Mouse (Mus musculus): ENCODE results near the gene Spag5. TPM values are rescaled to one million over a fixed set of nuclear protein-coding genes. Genes with fewer than 3 reads are reported as not detected.

The Spag5 gene
- total and polyA plus RNA-seq, 3 experiments: 0.27 to 0.94 (median 0.42) TPM

DNA sequence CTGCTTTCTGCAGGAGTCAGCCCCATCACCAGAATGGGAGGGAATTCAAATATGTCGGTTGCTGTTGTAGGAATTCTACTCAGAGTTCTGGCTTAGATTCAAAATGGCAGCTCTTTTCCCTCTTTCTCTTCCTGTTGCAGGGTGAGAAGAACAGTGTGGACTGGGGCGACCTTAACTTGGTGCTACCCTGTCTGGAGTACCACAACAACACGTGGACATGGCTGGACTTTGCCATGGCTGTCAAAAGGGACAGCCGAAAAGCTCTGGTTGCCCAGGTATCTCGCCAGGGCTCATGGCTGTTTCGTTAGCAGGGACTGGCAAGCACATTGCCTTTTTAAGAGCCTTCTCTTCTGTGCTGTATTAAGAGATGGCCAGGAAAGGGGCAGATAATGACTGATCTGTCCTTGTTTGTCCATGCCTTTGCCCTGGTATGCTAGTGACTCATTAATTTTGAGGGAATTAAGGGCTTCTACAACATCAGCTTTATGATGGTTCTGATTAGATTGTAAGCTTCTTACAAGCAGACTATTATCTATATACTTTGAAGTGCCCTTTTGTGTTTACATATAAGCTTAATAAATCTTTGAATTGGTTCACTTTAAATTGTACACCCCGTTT lies 12.1 kb upstream of the Spag5 start:
- intact Hi-C loops (cut with DNase I): loop anchor here (10.0 kb wide), 1 partner anchor 64 kb away; no protein-coding TSS in a partner anchor
- Histone ChIP-seq H3K79me2 (replicated peaks; ENCODE audit: control insufficient read depth, insufficient read depth, low read length) (no peaks in the 10 kb centered on the region), H3K27me3 (ENCODE audit: control insufficient read depth, insufficient read depth, low read length) (no peaks in the 10 kb centered on the region), H3K27ac (no peak overlapping the region), H3K4me3 (no peak overlapping the region), H3K9ac (ENCODE audit: low read depth, low read length) (no peak overlapping the region), H3K36me3 (ENCODE audit: control insufficient read depth, insufficient read depth, low read length) (peaks cover 12% of the 10 kb centered on the region), H3K4me1 (ENCODE audit: control insufficient read depth, insufficient read depth, low read length) (no peaks in the 10 kb centered on the region)
- DNase-seq: no peak
- TF ChIP-seq POLR2A (IDR thresholded peaks at IDR 0.05; ENCODE audit: insufficient read depth, low read depth, low read length) (no peak), CTCF (IDR thresholded peaks at IDR 0.05) (no peak), EP300 (IDR thresholded peaks at IDR 0.05; ENCODE audit: insufficient read depth, low read depth, low read length) (no peak)
- 80% methylated on average over 7 of the region's 7 CpGs for WGBS

DNA sequence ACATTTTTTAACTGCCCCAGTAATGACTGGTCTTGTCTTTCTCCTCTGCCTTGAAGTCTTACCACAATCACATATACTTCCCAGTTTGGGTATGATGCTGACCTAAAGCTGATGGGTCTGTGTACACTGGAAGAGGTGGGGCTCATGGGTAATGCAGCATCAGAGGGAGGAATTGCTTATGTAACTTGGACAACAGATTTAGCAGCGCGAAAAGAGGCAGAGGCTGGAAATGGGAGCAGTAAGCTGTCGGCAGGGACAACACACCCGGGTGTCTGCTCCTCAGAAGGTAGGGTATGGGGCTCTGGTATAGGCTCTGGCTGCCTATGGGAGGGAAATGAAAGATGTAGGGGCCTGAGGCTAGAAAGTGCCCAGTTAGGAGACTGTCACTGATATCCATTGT lies 10.7 kb upstream of the Spag5 start, which contains the start of gene BC030499:
BC030499 (plus strand) TSS at position 188 of the 400 bp plus-strand sequence.
- Histone ChIP-seq H3K27me3 (ENCODE audit: control insufficient read depth, insufficient read depth, low read length) (no peaks in the 10 kb centered on the region), H3K27ac (no peak within 1 kb of the TSS), H3K79me2 (replicated peaks; ENCODE audit: control insufficient read depth, insufficient read depth, low read length) (no peaks in the 10 kb centered on the region), H3K4me3 (no peak within 1 kb of the TSS), H3K36me3 (ENCODE audit: control insufficient read depth, insufficient read depth, low read length) (peaks cover 7% of the 10 kb centered on the region), H3K9ac (ENCODE audit: low read depth, low read length) (no peak within 1 kb of the TSS), H3K4me1 (ENCODE audit: control insufficient read depth, insufficient read depth, low read length) (no peaks in the 10 kb centered on the region)
- TF ChIP-seq EP300 (IDR thresholded peaks at IDR 0.05; ENCODE audit: insufficient read depth, low read depth, low read length) (no peak), CTCF (IDR thresholded peaks at IDR 0.05) (no peak), POLR2A (IDR thresholded peaks at IDR 0.05; ENCODE audit: insufficient read depth, low read depth, low read length) (no peak)
- no peak for DNase-seq
- intact Hi-C loops (cut with DNase I): no loop called here
- 83% methylated on average over 4 of the region's 4 CpGs for WGBS

DNA sequence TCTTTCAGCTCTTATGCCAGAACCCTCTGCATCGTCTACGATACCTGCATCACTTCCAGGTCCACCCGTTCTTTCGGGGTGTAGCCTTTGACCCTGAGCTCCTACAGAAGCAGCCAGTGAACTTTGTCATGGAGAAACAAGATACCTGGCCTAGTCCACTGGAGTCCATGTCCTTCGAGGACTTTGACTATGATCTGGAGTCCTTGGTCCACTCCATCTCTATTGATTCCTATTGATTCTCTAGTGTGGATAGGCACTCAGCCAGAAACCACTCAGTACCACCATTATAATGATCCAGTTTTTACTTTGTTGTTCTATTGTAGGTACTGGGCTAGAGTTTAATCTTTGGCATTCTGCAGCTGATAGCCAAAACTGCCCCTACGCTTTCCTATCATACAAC lies 6.7 kb upstream of the Spag5 start:
- no peak for DNase-seq
- Histone ChIP-seq H3K4me1 (ENCODE audit: control insufficient read depth, insufficient read depth, low read length) (no peaks in the 10 kb centered on the region), H3K36me3 (ENCODE audit: control insufficient read depth, insufficient read depth, low read length) (no peaks in the 10 kb centered on the region), H3K9ac (ENCODE audit: low read depth, low read length) (no peak overlapping the region), H3K27ac (no peak overlapping the region), H3K4me3 (no peak overlapping the region), H3K27me3 (ENCODE audit: control insufficient read depth, insufficient read depth, low read length) (no peaks in the 10 kb centered on the region), H3K79me2 (replicated peaks; ENCODE audit: control insufficient read depth, insufficient read depth, low read length) (no peaks in the 10 kb centered on the region)
- 92% methylated on average over 6 of the region's 6 CpGs for whole genome bisulfite sequencing
- TF ChIP-seq EP300 (IDR thresholded peaks at IDR 0.05; ENCODE audit: insufficient read depth, low read depth, low read length) (no peak), CTCF (IDR thresholded peaks at IDR 0.05) (no peak), POLR2A (IDR thresholded peaks at IDR 0.05; ENCODE audit: insufficient read depth, low read depth, low read length) (no peak)
- intact Hi-C loops (cut with DNase I): no loop called here

- Histone ChIP-seq H3K9ac (ENCODE audit: low read depth, low read length) (peak overlapping the region; percentile 66), H3K27ac (no peak overlapping the region; the same call in 1 of the 2 replicates), H3K79me2 (replicated peaks; ENCODE audit: control insufficient read depth, insufficient read depth, low read length) (no peaks in the 10 kb centered on the region), H3K27me3 (ENCODE audit: control insufficient read depth, insufficient read depth, low read length) (no peaks in the 10 kb centered on the region), H3K36me3 (ENCODE audit: control insufficient read depth, insufficient read depth, low read length) (no peaks in the 10 kb centered on the region), H3K4me3 (peak overlapping the region; percentile 73), H3K4me1 (ENCODE audit: control insufficient read depth, insufficient read depth, low read length) (no peaks in the 10 kb centered on the region)
- 67% methylated on average over 7 of the region's 7 CpGs for WGBS
- DNase-seq: no peak
- TF ChIP-seq POLR2A (IDR thresholded peaks at IDR 0.05; ENCODE audit: insufficient read depth, low read depth, low read length): no peak
- TF ChIP-seq EP300 (IDR thresholded peaks at IDR 0.05; ENCODE audit: insufficient read depth, low read depth, low read length): no peak
- TF ChIP-seq CTCF (IDR thresholded peaks at IDR 0.05): no peak
- intact Hi-C loops (cut with DNase I): loop anchor here (5.0 kb wide), 1 partner anchor 46 kb away; no protein-coding TSS in a partner anchor
These were observed 412 bp upstream of the Spag5 start for GRCm38 (mm10) chr11:78300917-78301316.

DNA sequence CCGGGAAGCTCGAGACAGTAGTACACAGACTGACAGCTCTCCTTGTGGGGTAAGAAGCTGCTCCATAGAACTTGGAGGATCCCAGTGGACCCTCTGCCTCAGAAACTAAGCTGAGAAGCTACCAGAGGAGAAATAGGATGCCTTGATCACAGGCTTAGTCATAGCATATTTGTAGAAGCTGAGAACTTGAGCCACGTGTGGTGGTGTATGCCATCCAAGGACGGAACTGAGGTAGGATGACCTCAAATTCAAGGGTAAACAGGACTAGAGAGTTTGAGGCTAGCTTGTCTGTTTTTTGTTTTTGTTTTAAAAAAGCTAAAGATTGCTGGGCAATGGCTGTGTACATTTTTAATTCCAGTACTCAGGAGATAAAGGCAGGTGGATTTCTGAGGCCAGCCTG lies 3.9 kb downstream of the Spag5 start:
- no peak for DNase-seq
- 85% methylated on average over 4 of the region's 4 CpGs for WGBS
- Histone ChIP-seq H3K4me1 (ENCODE audit: control insufficient read depth, insufficient read depth, low read length) (no peaks in the 10 kb centered on the region), H3K4me3 (no peak overlapping the region), H3K36me3 (ENCODE audit: control insufficient read depth, insufficient read depth, low read length) (no peaks in the 10 kb centered on the region), H3K9ac (ENCODE audit: low read depth, low read length) (no peak overlapping the region), H3K79me2 (replicated peaks; ENCODE audit: control insufficient read depth, insufficient read depth, low read length) (no peaks in the 10 kb centered on the region), H3K27ac (no peak overlapping the region), H3K27me3 (ENCODE audit: control insufficient read depth, insufficient read depth, low read length) (no peaks in the 10 kb centered on the region)
- TF ChIP-seq EP300 (IDR thresholded peaks at IDR 0.05; ENCODE audit: insufficient read depth, low read depth, low read length) (no peak), CTCF (IDR thresholded peaks at IDR 0.05) (no peak), POLR2A (IDR thresholded peaks at IDR 0.05; ENCODE audit: insufficient read depth, low read depth, low read length) (no peak)
- intact Hi-C loops (cut with DNase I): no loop called here

DNA sequence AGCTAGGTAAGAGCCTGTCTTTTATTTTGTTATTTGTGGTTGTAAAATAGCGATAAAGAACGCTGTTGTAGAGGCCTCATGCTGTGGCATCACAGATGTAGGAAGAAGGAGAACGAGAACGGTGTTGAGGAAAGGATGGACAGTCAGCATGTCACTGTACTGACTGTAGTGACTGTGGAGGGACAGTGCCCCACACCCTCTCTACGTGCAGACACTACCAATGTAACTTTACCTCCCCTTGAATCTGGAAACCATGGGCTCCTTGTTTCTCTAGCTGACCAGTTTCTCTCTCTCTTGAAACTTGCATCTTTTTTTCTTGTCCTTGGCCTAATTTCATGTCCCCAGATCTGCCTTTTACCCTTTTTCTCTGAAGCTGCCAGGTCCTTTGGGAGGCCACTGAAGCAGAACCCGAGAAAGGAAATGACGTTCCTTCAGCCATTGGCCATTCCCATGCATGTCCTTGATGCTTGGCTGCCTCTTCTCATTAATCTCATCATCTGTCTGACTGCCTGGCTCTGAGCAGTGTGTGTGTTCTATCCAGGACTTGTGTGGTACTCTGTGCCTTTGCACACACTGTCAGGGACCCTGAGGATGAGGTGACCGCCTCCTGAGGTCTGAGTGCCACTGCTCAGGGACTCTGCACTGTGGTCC lies 9.7 kb downstream of the Spag5 start:
- H3K36me3 ChIP-seq (ENCODE audit: control insufficient read depth, insufficient read depth, low read length): no peaks in the 10 kb centered on the region
- WGBS: 89% methylated on average over 8 of the region's 8 CpGs
- TF ChIP-seq CTCF (IDR thresholded peaks at IDR 0.05): no peak

More for the DNA sequence above, 9.7 kb downstream of the Spag5 start:
- Histone ChIP-seq H3K4me1 (ENCODE audit: control insufficient read depth, insufficient read depth, low read length) (no peaks in the 10 kb centered on the region), H3K4me3 (no peak overlapping the region), H3K27me3 (ENCODE audit: control insufficient read depth, insufficient read depth, low read length) (no peaks in the 10 kb centered on the region), H3K9ac (ENCODE audit: low read depth, low read length) (no peak overlapping the region), H3K27ac (no peak overlapping the region), H3K79me2 (replicated peaks; ENCODE audit: control insufficient read depth, insufficient read depth, low read length) (no peaks in the 10 kb centered on the region)
- no peak for DNase-seq
- intact Hi-C loops (cut with DNase I): no loop called here

All from heart, adult 2 months (tissue).